Mouse (Mus musculus) C2C12 (cell line): ENCODE results near the gene Slc39a11.

Experiments used
- CEBPB ChIP-seq: IDR thresholded peaks from one replicate; pipeline ENCODE4 v1.6.1; 2011; ENCODE audit warnings: low read depth, mild to moderate bottlenecking, control low read depth, moderate library complexity
- CTCF ChIP-seq: IDR thresholded peaks from one replicate; pipeline ENCODE4 v1.5.1; 2011; ENCODE audit not compliant: control insufficient read depth, insufficient read depth, insufficient read length
- FOSL1 ChIP-seq: IDR thresholded peaks from one replicate; pipeline ENCODE4 v1.8.0; 2011; ENCODE audit warnings: mild to moderate bottlenecking, low read length; ENCODE audit not compliant: poor library complexity, insufficient read depth, severe bottlenecking
- USF1 ChIP-seq: IDR thresholded peaks from one replicate; pipeline ENCODE4 v1.6.1; 2011; ENCODE audit warnings: low read depth, mild to moderate bottlenecking, control low read depth, moderate library complexity

GRCm38 (mm10) chr11:113391664-113392063 lies 258.2 kb downstream of the Slc39a11 start:
- no peak for TF ChIP-seq FOSL1
- no peak for TF ChIP-seq CTCF
- no peak for TF ChIP-seq USF1
- TF ChIP-seq CEBPB: no peak
